Mouse (Mus musculus) limb, embryonic 10.5 days (tissue): ENCODE measurements around the gene Wdr25. TPM values are rescaled to one million over a fixed set of nuclear protein-coding genes. Genes with fewer than 3 reads are reported as not detected.

ENCODE experiments used
- DNase-seq: peaks from one replicate; pipeline ENCODE4 v3.0.0-alpha.2; 2017; ENCODE audit warnings: low spot score
- H3K27ac ChIP-seq: fragments of 300-500 bp; sonication (generic); 2 replicates; pipeline ENCODE4 v1.5.1; 2016; ENCODE audit warnings: mild to moderate bottlenecking
- H3K27me3 ChIP-seq: fragments of 300-500 bp; sonication (generic); 2 replicates; pipeline ENCODE4 v1.6.1; 2016; ENCODE audit warnings: low read depth, mild to moderate bottlenecking; ENCODE audit not compliant: poor library complexity, severe bottlenecking
- H3K36me3 ChIP-seq: fragments of 300-500 bp; sonication (generic); 2 replicates; pipeline ENCODE4 v1.6.1; 2016; ENCODE audit warnings: mild to moderate bottlenecking, moderate library complexity
- H3K4me1 ChIP-seq: fragments of 300-500 bp; sonication (generic); 2 replicates; pipeline ENCODE4 v1.6.1; 2016
- H3K4me3 ChIP-seq: fragments of 300-500 bp; sonication (generic); 2 replicates; pipeline ENCODE4 v1.5.1; 2016; ENCODE audit warnings: mild to moderate bottlenecking, moderate library complexity
- H3K9me3 ChIP-seq: fragments of 300-500 bp; sonication (generic); replicated peaks from 2 replicates; pipeline ENCODE4 v1.6.1; 2016; ENCODE audit warnings: mild to moderate bottlenecking
- WGBS: fragments of 180-500 bp; shearing (Covaris S2); methylation state at CpG from one replicate; pipeline ENCODE4 v1.1.7; 2016; 5-methylcytosine and 5-hydroxymethylcytosine counted together
- polyA plus RNA-seq: library from polyadenylated mRNA; unstranded; fragments of >200 nt; fragmentation: Nextera tagmentation; extraction: Ambion mirVana; gene quantifications from 2 replicates; pipeline ENCODE4 v1.2.1, GENCODE M21; 2016

The Wdr25 gene
- polyA plus RNA-seq, 1 experiment from 2014 or later: 11.8 TPM

GRCm38 (mm10) chr12:108953011-108953550, 59.6 kb downstream of the Wdr25 start:
- H3K4me1 ChIP-seq: peaks cover 22% of the 10 kb centered on the region
- H3K27ac ChIP-seq: no peak overlapping the region
- 88% methylated on average over 9 of the region's 9 CpGs for WGBS
- no peak for DNase-seq
- H3K36me3 ChIP-seq: no peaks in the 10 kb centered on the region
- no peaks in the 10 kb centered on the region for H3K9me3 ChIP-seq
- H3K4me3 ChIP-seq: no peak overlapping the region
- peaks cover 8% of the 10 kb centered on the region for H3K27me3 ChIP-seq

- no peaks in the 10 kb centered on the region for H3K36me3 ChIP-seq
- H3K27ac ChIP-seq: 0 out of 2 replicates have a peak overlapping the region, but pooled peaks have one; percentile 25
- H3K27me3 ChIP-seq: peaks cover 15% of the 10 kb centered on the region
- no peaks in the 10 kb centered on the region for H3K9me3 ChIP-seq
- WGBS: 11% methylated on average over 6 of the region's 6 CpGs
- peak; percentile 56 for DNase-seq
- no peak overlapping the region for H3K4me3 ChIP-seq
- peaks cover 27% of the 10 kb centered on the region for H3K4me1 ChIP-seq
Measured at GRCm38 (mm10) chr12:108953838-108954237, 60.4 kb downstream of the Wdr25 start.

GRCm38 (mm10) chr12:108954456-108954855, 61.0 kb downstream of the Wdr25 start:
- no peak overlapping the region for H3K4me3 ChIP-seq
- no peak for DNase-seq
- no peak overlapping the region for H3K27ac ChIP-seq
- H3K27me3 ChIP-seq: peaks cover 18% of the 10 kb centered on the region
- H3K4me1 ChIP-seq: peaks cover 33% of the 10 kb centered on the region
- 60% methylated on average over 2 of the region's 2 CpGs for WGBS
- no peaks in the 10 kb centered on the region for H3K9me3 ChIP-seq
- no peaks in the 10 kb centered on the region for H3K36me3 ChIP-seq

GRCm38 (mm10) chr12:108958483-108958882, 65.1 kb downstream of the Wdr25 start:
- no peak overlapping the region for H3K27ac ChIP-seq
- H3K4me1 ChIP-seq: peaks cover 49% of the 10 kb centered on the region
- no peak for DNase-seq
- H3K4me3 ChIP-seq: no peak overlapping the region; the same call in 1 of the 2 replicates
- no peaks in the 10 kb centered on the region for H3K9me3 ChIP-seq
- 81% methylated on average over 7 of the region's 7 CpGs for WGBS
- peaks cover 38% of the 10 kb centered on the region for H3K27me3 ChIP-seq
- no peaks in the 10 kb centered on the region for H3K36me3 ChIP-seq

GRCm38 (mm10) chr12:108958991-108959638, 65.7 kb downstream of the Wdr25 start:
- DNase-seq: peak; percentile 49
- H3K27me3 ChIP-seq: peaks cover 38% of the 10 kb centered on the region
- no peaks in the 10 kb centered on the region for H3K36me3 ChIP-seq
- H3K4me3 ChIP-seq: peak overlapping the region; percentile 45
- peak overlapping the region; percentile 46; the same call in 1 of the 2 replicates for H3K27ac ChIP-seq
- WGBS: 3% methylated on average over 23 of the region's 23 CpGs
- no peaks in the 10 kb centered on the region for H3K9me3 ChIP-seq
- peaks cover 44% of the 10 kb centered on the region for H3K4me1 ChIP-seq

- peak overlapping the region; percentile 75 for H3K27ac ChIP-seq
- no peaks in the 10 kb centered on the region for H3K36me3 ChIP-seq
- no peak for DNase-seq
- H3K9me3 ChIP-seq: no peaks in the 10 kb centered on the region
- WGBS: 23% methylated on average over 12 of the region's 12 CpGs
- peaks cover 38% of the 10 kb centered on the region for H3K27me3 ChIP-seq
- H3K4me1 ChIP-seq: peaks cover 38% of the 10 kb centered on the region
- peak overlapping the region; percentile 45 for H3K4me3 ChIP-seq
Measured at GRCm38 (mm10) chr12:108959639-108960219, 66.3 kb downstream of the Wdr25 start.

- Histone ChIP-seq H3K9me3 (no peaks in the 10 kb centered on the region), H3K36me3 (no peaks in the 10 kb centered on the region), H3K27me3 (peaks cover 38% of the 10 kb centered on the region), H3K27ac (peak overlapping the region; percentile 75; the same call in 1 of the 2 replicates), H3K4me1 (peaks cover 37% of the 10 kb centered on the region), H3K4me3 (no peak overlapping the region; the same call in 1 of the 2 replicates)
- WGBS: 60% methylated on average over 10 of the region's 10 CpGs
- DNase-seq: no peak
Measured at GRCm38 (mm10) chr12:108960225-108960624, 66.8 kb downstream of the Wdr25 start.

- H3K27me3 ChIP-seq: no peaks in the 10 kb centered on the region
- H3K4me3 ChIP-seq: no peak overlapping the region
- H3K9me3 ChIP-seq: no peaks in the 10 kb centered on the region
- H3K27ac ChIP-seq: no peak overlapping the region
- no peaks in the 10 kb centered on the region for H3K36me3 ChIP-seq
- WGBS: 80% methylated on average over 4 of the region's 4 CpGs
- DNase-seq: no peak
- H3K4me1 ChIP-seq: peaks cover 19% of the 10 kb centered on the region
Measured at GRCm38 (mm10) chr12:108967631-108968030, 74.2 kb downstream of the Wdr25 start.

- Histone ChIP-seq H3K27ac (no peak overlapping the region), H3K4me3 (no peak overlapping the region), H3K27me3 (no peaks in the 10 kb centered on the region), H3K36me3 (no peaks in the 10 kb centered on the region), H3K4me1 (peaks cover 15% of the 10 kb centered on the region), H3K9me3 (no peaks in the 10 kb centered on the region)
- DNase-seq: no peak
- WGBS: 87% methylated on average over 10 of the region's 10 CpGs
Measured at GRCm38 (mm10) chr12:108968031-108968430, 74.6 kb downstream of the Wdr25 start.

- no peaks in the 10 kb centered on the region for H3K9me3 ChIP-seq
- WGBS: 86% methylated on average over 9 of the region's 9 CpGs
- H3K36me3 ChIP-seq: no peaks in the 10 kb centered on the region
- no peak overlapping the region for H3K27ac ChIP-seq
- no peaks in the 10 kb centered on the region for H3K27me3 ChIP-seq
- peaks cover 18% of the 10 kb centered on the region for H3K4me1 ChIP-seq
- no peak for DNase-seq
- no peak overlapping the region for H3K4me3 ChIP-seq
Measured at GRCm38 (mm10) chr12:108971446-108971845, 78.0 kb downstream of the Wdr25 start.

GRCm38 (mm10) chr12:108972234-108972633, 78.8 kb downstream of the Wdr25 start:
- Histone ChIP-seq H3K27ac (no peak overlapping the region), H3K27me3 (no peaks in the 10 kb centered on the region), H3K9me3 (no peaks in the 10 kb centered on the region), H3K36me3 (no peaks in the 10 kb centered on the region), H3K4me3 (no peak overlapping the region), H3K4me1 (peaks cover 21% of the 10 kb centered on the region)
- WGBS: 92% methylated on average over 14 of the region's 14 CpGs
- no peak for DNase-seq

GRCm38 (mm10) chr12:108979977-108980376, 86.5 kb downstream of the Wdr25 start:
- Histone ChIP-seq H3K27ac (no peak overlapping the region), H3K9me3 (no peaks in the 10 kb centered on the region), H3K36me3 (no peaks in the 10 kb centered on the region), H3K27me3 (no peaks in the 10 kb centered on the region), H3K4me3 (no peak overlapping the region), H3K4me1 (peaks cover 52% of the 10 kb centered on the region)
- no peak for DNase-seq
- 45% methylated on average over 10 of the region's 10 CpGs for WGBS

GRCm38 (mm10) chr12:108981941-108982683, 88.7 kb downstream of the Wdr25 start:
- Histone ChIP-seq H3K9me3 (no peaks in the 10 kb centered on the region), H3K27me3 (no peaks in the 10 kb centered on the region), H3K4me1 (peaks cover 69% of the 10 kb centered on the region), H3K4me3 (no peak overlapping the region), H3K27ac (no peak overlapping the region), H3K36me3 (no peaks in the 10 kb centered on the region)
- no peak for DNase-seq
- 84% methylated on average over 14 of the region's 14 CpGs for WGBS
